Mouse (Mus musculus) ES-E14 (cell line): ENCODE measurements around the gene Oxld1.

ENCODE experiments used
- CHD2 ChIP-seq: IDR thresholded peaks from 2 replicates; pipeline ENCODE4 v1.6.1; 2014; ENCODE audit warnings: mild to moderate bottlenecking, low read depth, low read length, inconsistent platforms
- HCFC1 ChIP-seq: IDR thresholded peaks from 2 replicates; pipeline ENCODE4 v1.6.1; 2012; ENCODE audit warnings: low read length, inconsistent platforms, borderline replicate concordance; ENCODE audit not compliant: insufficient read depth
- ZC3H11A ChIP-seq: IDR thresholded peaks from 2 replicates; pipeline ENCODE4 v1.6.1; 2012; ENCODE audit warnings: low read depth, mild to moderate bottlenecking, inconsistent platforms, low read length, borderline replicate concordance
- ZNF384 ChIP-seq: IDR thresholded peaks from 2 replicates; pipeline ENCODE4 v1.6.1; 2012; ENCODE audit warnings: low read depth, low read length, inconsistent platforms

GRCm38 (mm10) chr11:120444106-120444505 is 13.8 kb downstream of the Oxld1 start:
- TF ChIP-seq ZC3H11A (no peak), CHD2 (no peak), ZNF384 (no peak), HCFC1 (no peak)
